In genomic region chr7:77138707-77139106, GRCm38 (mm10) we compare ENCODE assay signal across 12 mouse cellular contexts.
"Had no signal": no experiment of that assay in that cellular context is flagged by ENCODE, and none has a peak within 500 bp of the region (broad histone marks: within the 10 kb centered on the region; RNA-seq: fewer than 3 reads in every experiment).

No protein-coding gene starts in this region.

- DNase-seq: retina, postnatal 1 day; right cerebral cortex, adult 18-20 months; right cerebral cortex, postnatal 14 days; right cerebral cortex, postnatal 25 days; right cerebral cortex, postnatal 4 days; spleen, adult 18-20 months; thymus, adult 18-20 months; thymus, adult 2 months; thymus, postnatal 14 days; thymus, postnatal 25 days; thymus, postnatal 36 days; thymus, postnatal 4 days had no signal
